Comparison of ENCODE assay signal across 8 mouse cellular contexts in genomic region chr15:81466738-81467113, GRCm38 (mm10). TPM values are rescaled to one million over a fixed set of nuclear protein-coding genes. Genes with fewer than 3 reads are reported as not detected.
A peak's percentile ranks its signal among the peaks of the same experiment; 100 is the strongest.
DNase-seq lines count a peak whose midpoint lies in the region; ATAC-seq and TF ChIP-seq lines count a peak whose summit lies in the region.

No protein-coding gene starts in this region.

- H3K4me2 ChIP-seq in heart, embryonic 12.5 days = peak overlapping the region; percentile 83
- H3K4me2 ChIP-seq in forebrain, embryonic 16.5 days (ENCODE audit: low read length) = peak overlapping the region; percentile 66

- ATAC-seq in heart, embryonic 12.5 days (ENCODE audit: insufficient number of reproducible peaks, low FRiP score) = no peak; the same call in 1 of the 2 replicates
- no peak for ATAC-seq in forebrain, embryonic 16.5 days

- H3K4me3 ChIP-seq in heart, embryonic 12.5 days = peak overlapping the region; percentile 90
- peak overlapping the region; percentile 98 for H3K4me3 ChIP-seq in ES-Bruce4 (ENCODE audit: low read depth, low read length)
- H3K4me3 ChIP-seq in forebrain, embryonic 16.5 days (replicated peaks; ENCODE audit: low read length) = peak overlapping the region; percentile 74
- peak overlapping the region; percentile 78 for H3K4me3 ChIP-seq in macrophage (ENCODE audit: inconsistent target)

- H3K9me3 ChIP-seq in heart, embryonic 12.5 days (replicated peaks) = peaks cover 8% of the 10 kb centered on the region
- H3K9me3 ChIP-seq in ES-Bruce4 (replicated peaks; ENCODE audit: control insufficient read depth, insufficient read depth, low read length, poor library complexity, severe bottlenecking) = no peaks in the 10 kb centered on the region
- peaks cover 3% of the 10 kb centered on the region; the same call in 1 of the 2 replicates for H3K9me3 ChIP-seq in forebrain, embryonic 16.5 days (ENCODE audit: control insufficient read depth, low read length)

- TF ChIP-seq POLR2A in ES-Bruce4 (IDR thresholded peaks at IDR 0.05; ENCODE audit: insufficient read depth, low read length) = no peak

- TF ChIP-seq CTCF in ES-Bruce4 (IDR thresholded peaks at IDR 0.05; ENCODE audit: low read depth, low read length) = no peak

- no peak for TF ChIP-seq EP300 in ES-Bruce4 (IDR thresholded peaks at IDR 0.05; ENCODE audit: insufficient read depth, low read depth, low read length)

- H3K4me1 ChIP-seq in heart, embryonic 12.5 days (replicated peaks) = peaks cover 17% of the 10 kb centered on the region
- no peaks in the 10 kb centered on the region for H3K4me1 ChIP-seq in ES-Bruce4 (ENCODE audit: control insufficient read depth, insufficient read depth, low read length)
- peaks cover 16% of the 10 kb centered on the region for H3K4me1 ChIP-seq in forebrain, embryonic 16.5 days (replicated peaks; ENCODE audit: control insufficient read depth, insufficient read depth, low read length)

- H3K27ac ChIP-seq in heart, embryonic 12.5 days (ENCODE audit: poor library complexity, severe bottlenecking) = peak overlapping the region; percentile 89
- H3K27ac ChIP-seq in ES-Bruce4 (ENCODE audit: insufficient read depth, low read length) (peak overlapping the region; percentile 29; the same call in 1 of the 2 replicates), macrophage (peak overlapping the region; percentile 76)
- H3K27ac ChIP-seq in forebrain, embryonic 16.5 days (ENCODE audit: low read length) = peak overlapping the region; percentile 94

- peaks cover 47% of the 10 kb centered on the region for H3K79me2 ChIP-seq in macrophage (ENCODE audit: inconsistent target)

- no peak for DNase-seq in heart, postnatal 4 days
- DNase-seq in gastrocnemius, adult 18-20 months (ENCODE audit: low spot score) = no peak
- DNase-seq in urinary bladder, postnatal 36 days (ENCODE audit: low spot score in 2 of 2) = no peak
- DNase-seq in embryo, embryonic 11 days = no peak

- H3K27me3 ChIP-seq in heart, embryonic 12.5 days (replicated peaks) = no peaks in the 10 kb centered on the region
- H3K27me3 ChIP-seq in ES-Bruce4 (ENCODE audit: control insufficient read depth, insufficient read depth, low read length, poor library complexity, severe bottlenecking) = no peaks in the 10 kb centered on the region
- H3K27me3 ChIP-seq in forebrain, embryonic 16.5 days (replicated peaks; ENCODE audit: control insufficient read depth, insufficient read depth, low read length) = no peaks in the 10 kb centered on the region

- 0% methylated on average over 15 of the region's 15 CpGs for WGBS in heart, embryonic 12.5 days
- under 1% methylated on average over 15 of the region's 15 CpGs for WGBS in forebrain, embryonic 16.5 days
- under 1% methylated on average over 15 of the region's 15 CpGs for WGBS in macrophage (ENCODE audit: missing documents)

- H3K9ac ChIP-seq in heart, embryonic 12.5 days = peak overlapping the region; percentile 85
- peak overlapping the region; percentile 84 for H3K9ac ChIP-seq in ES-Bruce4 (ENCODE audit: low read depth, poor library complexity, severe bottlenecking)
- H3K9ac ChIP-seq in forebrain, embryonic 16.5 days (replicated peaks; ENCODE audit: low read depth, low read length) = peak overlapping the region; percentile 84

- peaks cover 37% of the 10 kb centered on the region for H3K36me3 ChIP-seq in heart, embryonic 12.5 days
- peaks cover 22% of the 10 kb centered on the region for H3K36me3 ChIP-seq in ES-Bruce4 (ENCODE audit: control insufficient read depth, insufficient read depth, low read length, poor library complexity, severe bottlenecking)
- peaks cover 17% of the 10 kb centered on the region for H3K36me3 ChIP-seq in forebrain, embryonic 16.5 days (ENCODE audit: control insufficient read depth, insufficient read depth)
- peaks cover 25% of the 10 kb centered on the region for H3K36me3 ChIP-seq in macrophage (ENCODE audit: inconsistent target)

RNA-seq across cellular contexts. Expression of gene Rbx1, which starts 0.6 kb away (rescaled TPM):
- polyA plus RNA-seq in heart, embryonic 12.5 days (2016; fragmentation: Nextera tagmentation; extraction: Ambion mirVana) = 383 and 424 TPM in 2 replicates
- 100 to 1,000 TPM; 166 to 176 TPM for total RNA-seq in heart, postnatal 4 days (2021)
- 173 and 191 TPM in 2 replicates for polyA plus RNA-seq in ES-Bruce4 (2011; ENCODE audit: insufficient read depth, insufficient read length, low read depth, missing spikeins)
- polyA plus RNA-seq in forebrain, embryonic 16.5 days (2015; fragmentation: Nextera tagmentation; extraction: Ambion mirVana) = 449 and 466 TPM in 2 replicates
- 10 to 100 TPM; 35.9 to 97.8 (median 63.4) TPM for total RNA-seq in macrophage (2018; cell fraction: chromatin; rRNA removed)
- total RNA-seq in macrophage (2018; cell fraction: cytosol; rRNA removed) = 100 to 1,000 TPM; 120 to 186 (median 145) TPM
- 10 to 100 TPM; 28.8 to 97.5 (median 66.8) TPM for total RNA-seq in macrophage (2018; cell fraction: nucleus; rRNA removed)
- 69.0 to 118 TPM (median 86.1 TPM) in 3 replicates for polyA plus RNA-seq in macrophage (2018)
- 10 to 100 TPM; 84.9 to 99.4 TPM for total RNA-seq in gastrocnemius, adult 18-20 months (2021)

RNA-seq across cellular contexts. Expression of gene Dnajb7, which starts 58.6 kb away (rescaled TPM):
- 1.1 TPM in 2 replicates for polyA plus RNA-seq in heart, embryonic 12.5 days (2016; fragmentation: Nextera tagmentation; extraction: Ambion mirVana)
- not detected for total RNA-seq in heart, postnatal 4 days (2021)
- polyA plus RNA-seq in ES-Bruce4 (2011; ENCODE audit: insufficient read depth, insufficient read length, low read depth, missing spikeins) (not detected in 2 replicates), macrophage (2018) (0.19 to 0.20 TPM in 2 of 3 replicates, not detected in the other)
- 1.4 and 2.3 TPM in 2 replicates for polyA plus RNA-seq in forebrain, embryonic 16.5 days (2015; fragmentation: Nextera tagmentation; extraction: Ambion mirVana)
- total RNA-seq in macrophage (2018; cell fraction: chromatin; rRNA removed) = 1 to 10 TPM in 17 of 26 experiments, under 1 TPM in 1, not detected in 8; 0.74 to 3.6 (median 1.8) TPM
- total RNA-seq in macrophage (2018; cell fraction: cytosol; rRNA removed) = under 1 TPM in 4 of 26 experiments, not detected in 22; 0.11 to 0.21 (median 0.19) TPM
- 1 to 10 TPM in 6 of 26 experiments, under 1 TPM in 7, not detected in 13; 0.42 to 2.1 (median 0.97) TPM for total RNA-seq in macrophage (2018; cell fraction: nucleus; rRNA removed)
- not detected for total RNA-seq in gastrocnemius, adult 18-20 months (2021)

Comparison
In these comparisons a context has a peak if more than half of its experiments do, and no peak if none do; other contexts are left out.
1. H3K27ac ChIP-seq: peak in every context shown above with its lines; median percentile 94 in forebrain, embryonic 16.5 days; 89 in heart, embryonic 12.5 days; 76 in macrophage; 29 in ES-Bruce4.